Mouse (Mus musculus) WW6 (cell line): ENCODE data around the gene Gsg1l2.
A peak's percentile ranks its signal among the peaks of the same experiment; 100 is the strongest.

ENCODE experiments used
- DNase-seq: peaks from one replicate; pipeline ENCODE4 v3.0.0-alpha.2; 2013; ENCODE audit warnings: low read depth, low spot score

Gsg1l2 gene

GRCm38 (mm10) chr11:67774379-67774778, at the start of gene Gsg1l2:
TSS of gene Gsg1l2 (plus strand) at chr11:67774608.
- no peak for DNase-seq

DNA sequence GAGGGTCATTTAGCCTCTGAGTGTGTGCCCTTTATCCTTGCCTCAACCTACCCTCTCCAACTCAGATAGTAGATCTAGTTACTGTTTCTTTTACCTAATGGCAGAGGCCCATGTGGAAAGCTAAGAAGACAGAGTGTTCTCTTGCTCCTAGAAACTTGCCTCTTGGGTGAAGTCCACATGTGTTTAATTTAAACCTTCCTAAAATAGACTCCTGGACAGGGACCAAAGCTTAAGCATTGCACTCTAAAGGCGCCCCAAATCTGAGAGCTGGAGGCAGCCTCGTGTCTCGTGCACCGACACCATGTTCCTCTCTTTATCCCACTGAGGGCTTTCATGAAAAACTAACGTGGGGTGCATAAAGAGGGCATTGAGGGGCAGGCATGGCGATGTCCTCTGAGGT, 47.3 kb upstream of the Gsg1l2 start:
- DNase-seq, result no peak

GRCm38 (mm10) chr11:67728726-67729125, 45.7 kb upstream of the Gsg1l2 start:
- DNase-seq, result no peak

GRCm38 (mm10) chr11:67731056-67731455, 43.4 kb upstream of the Gsg1l2 start:
- DNase-seq, result no peak

DNA sequence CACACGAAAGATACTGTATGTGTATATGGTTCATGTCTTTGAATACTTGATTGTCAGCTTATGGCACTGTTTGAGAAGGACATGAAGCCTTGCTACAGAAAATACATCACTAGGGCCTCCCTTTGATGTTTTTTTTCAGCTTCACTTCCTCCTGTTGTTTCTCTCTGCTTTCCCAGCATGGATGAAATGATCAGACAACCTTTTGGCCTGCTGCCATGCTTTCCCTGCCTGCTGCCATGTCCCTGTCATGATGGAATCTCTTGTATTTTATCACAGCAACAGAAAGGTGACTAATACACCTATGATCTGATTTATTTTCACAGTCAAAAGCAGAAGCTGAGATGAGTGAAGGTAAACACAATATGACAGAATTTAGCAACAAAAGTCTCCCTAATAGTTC, 40.7 kb upstream of the Gsg1l2 start:
- DNase-seq, result no peak

- DNase-seq, result no peak
Measured at GRCm38 (mm10) chr11:67734597-67734996, 39.8 kb upstream of the Gsg1l2 start.

DNA sequence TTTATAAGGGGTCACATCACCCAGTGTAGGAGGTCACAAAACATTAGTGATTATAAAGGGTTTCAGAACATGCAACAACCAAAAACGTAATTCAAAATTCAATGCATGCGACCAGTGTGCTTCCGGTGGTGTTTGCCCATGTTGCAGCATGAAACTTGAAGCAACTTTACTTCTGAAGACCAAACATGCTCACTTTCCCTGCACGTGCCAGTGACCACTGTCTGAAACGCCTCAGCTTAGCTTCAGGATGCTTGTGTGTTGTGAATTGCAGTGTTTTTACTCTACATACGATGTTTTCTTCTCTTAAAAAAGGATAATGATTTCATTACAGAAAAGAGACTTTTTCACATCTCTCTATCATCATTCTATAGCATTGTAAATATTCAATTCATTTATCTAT, 36.1 kb upstream of the Gsg1l2 start:
- DNase-seq, result no peak

GRCm38 (mm10) chr11:67738846-67739490, 35.4 kb upstream of the Gsg1l2 start:
- DNase-seq, result no peak

DNA sequence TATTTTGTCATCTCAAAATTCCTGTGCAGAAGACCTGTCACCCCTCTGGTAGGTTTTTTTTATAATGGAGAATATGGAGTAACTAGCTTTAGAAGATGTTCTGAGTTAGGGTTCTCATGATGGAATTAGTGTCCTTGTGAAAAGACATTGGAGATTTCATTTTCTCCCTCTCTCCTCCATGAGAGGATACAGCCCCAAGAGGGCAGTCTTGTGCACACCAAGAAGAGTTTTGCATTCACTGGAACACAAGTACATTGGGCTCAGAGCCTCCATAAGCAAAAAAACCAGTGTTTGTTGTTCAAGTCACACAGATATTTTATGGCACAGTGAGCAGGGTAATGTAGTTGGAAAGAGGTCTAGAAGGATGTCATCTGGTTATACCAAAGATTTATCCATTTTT, 32.8 kb upstream of the Gsg1l2 start:
- no peak for DNase-seq

GRCm38 (mm10) chr11:67756287-67756686, 18.1 kb upstream of the Gsg1l2 start:
- no peak for DNase-seq

DNA sequence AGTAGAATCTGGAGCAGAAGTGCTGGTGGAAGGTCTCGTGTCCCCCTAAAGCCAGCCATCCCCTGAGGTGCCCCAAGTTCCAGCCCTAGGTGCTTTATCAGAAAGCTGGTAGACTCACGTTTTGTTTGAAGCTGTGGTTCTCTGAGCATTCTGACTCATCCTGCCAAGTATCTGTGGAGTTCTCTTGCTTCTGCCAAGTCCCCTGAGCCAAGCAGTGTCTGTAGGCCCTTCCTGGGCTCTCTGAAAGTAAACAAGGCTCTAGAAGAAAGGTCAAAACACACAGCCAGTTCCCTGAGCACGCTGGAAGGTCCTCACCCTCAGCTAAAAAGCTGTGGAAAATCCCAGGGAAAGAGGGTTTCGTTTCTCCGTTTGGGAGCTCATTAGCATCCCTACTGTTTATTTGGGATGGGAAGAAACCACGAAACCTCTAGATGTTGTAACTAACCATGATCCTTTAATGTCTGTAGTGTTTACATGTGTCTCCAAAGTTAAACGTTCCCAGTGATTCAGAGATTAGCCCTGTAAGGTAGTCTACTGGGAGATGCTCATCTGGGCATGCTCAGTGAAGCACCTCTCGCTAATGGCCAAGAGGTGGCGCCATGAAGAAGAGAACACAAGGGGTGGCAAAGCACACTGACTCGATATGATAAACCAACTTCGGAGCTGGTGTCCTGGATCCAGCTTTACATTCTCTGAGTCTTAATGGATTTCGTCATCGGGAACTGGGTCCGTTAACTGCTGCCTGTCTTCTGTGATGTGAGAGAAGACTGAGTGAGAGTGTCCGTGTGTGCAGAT, 16.8 kb upstream of the Gsg1l2 start:
- peak; percentile 20 for DNase-seq

DNA sequence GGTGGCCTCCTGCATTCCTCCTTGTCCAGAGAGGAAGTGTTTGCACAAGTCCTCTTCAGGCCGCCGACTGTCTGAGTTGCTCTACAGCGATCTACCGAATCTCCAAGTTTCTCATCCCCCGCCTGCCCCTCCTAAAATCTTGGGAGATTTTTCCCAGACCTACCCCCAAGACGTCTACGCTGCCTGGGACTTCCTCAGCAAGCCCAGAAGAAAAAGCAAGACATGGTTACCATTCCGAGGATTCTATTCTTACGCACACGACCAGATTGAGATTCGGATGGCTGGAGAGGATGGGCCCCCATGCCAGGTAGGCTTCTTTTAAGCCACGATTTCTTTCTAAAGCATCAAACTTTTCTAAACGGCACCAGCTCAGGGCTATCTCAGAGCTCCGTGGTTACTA, 3.4 kb upstream of the Gsg1l2 start, which contains the start of gene Glp2r:
TSS of gene Glp2r (minus strand) at position 101 of the 400 bp plus-strand sequence.
- no peak for DNase-seq

GRCm38 (mm10) chr11:67771691-67772090, 2.7 kb upstream of the Gsg1l2 start:
- no peak for DNase-seq

DNA sequence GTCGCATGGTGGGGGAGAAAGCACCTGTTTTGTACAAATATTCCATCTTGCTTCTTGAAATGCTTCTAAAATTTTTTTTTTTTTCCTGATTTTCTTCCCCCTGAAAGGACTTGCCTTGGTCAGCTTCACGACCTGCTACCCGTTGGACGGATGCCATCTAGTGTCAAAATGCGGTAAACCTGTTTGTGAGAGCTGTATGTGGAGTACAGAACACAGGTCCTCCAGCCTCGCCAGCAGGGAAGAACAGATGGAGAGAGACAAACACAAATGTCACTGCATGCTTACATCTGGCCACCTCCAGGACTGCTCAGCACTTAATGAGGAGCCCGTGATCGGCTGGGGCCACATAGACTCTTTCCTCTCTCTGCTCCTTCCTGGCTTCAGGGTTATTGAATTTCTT, 1.8 kb upstream of the Gsg1l2 start:
- peak; percentile 26 for DNase-seq

DNA sequence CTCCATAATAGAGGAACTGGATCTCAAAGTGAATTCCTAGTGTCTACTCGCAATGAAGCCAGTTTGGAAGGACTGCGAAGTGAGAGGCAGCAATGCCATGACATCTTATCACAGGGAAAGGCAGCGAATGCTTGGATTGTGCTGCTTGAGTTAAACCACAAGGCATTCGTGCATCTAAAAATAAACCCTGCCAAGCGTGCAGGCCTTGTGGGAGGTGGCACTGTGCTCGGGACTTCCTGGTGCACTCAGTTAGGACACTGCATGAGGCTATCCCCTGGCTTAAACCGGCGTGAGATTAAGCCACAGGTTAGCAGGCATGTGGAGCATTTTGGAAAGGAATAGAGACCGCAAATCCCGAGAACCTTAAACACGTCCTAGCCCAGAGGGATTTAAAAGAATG, 15.8 kb downstream of the Gsg1l2 start:
- no peak for DNase-seq

DNA sequence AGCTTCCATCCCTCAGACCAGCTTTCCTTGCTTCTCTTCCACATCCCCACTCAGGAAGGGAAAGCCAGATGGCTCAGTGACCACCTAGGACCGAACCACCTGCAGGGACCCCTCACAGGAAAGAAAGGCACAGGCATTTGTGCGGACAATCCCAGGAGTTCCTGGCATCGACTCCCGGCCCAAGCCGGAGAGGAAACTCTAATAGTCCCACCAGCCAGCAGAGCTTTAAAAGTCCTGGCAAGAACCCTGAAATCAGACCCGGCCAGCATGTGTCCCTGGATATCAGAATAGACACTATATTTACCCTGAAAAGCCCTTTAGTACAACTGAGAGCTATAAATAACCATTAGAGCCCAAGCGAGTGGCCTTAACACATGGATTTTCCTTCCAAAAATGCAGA, 23.5 kb downstream of the Gsg1l2 start, which contains the start of gene Dhrs7c:
TSS of gene Dhrs7c (plus strand) at position 257 of the 400 bp plus-strand sequence.
- no peak for DNase-seq

- no peak for DNase-seq
Measured at GRCm38 (mm10) chr11:67800130-67800723, 25.8 kb downstream of the Gsg1l2 start.

DNA sequence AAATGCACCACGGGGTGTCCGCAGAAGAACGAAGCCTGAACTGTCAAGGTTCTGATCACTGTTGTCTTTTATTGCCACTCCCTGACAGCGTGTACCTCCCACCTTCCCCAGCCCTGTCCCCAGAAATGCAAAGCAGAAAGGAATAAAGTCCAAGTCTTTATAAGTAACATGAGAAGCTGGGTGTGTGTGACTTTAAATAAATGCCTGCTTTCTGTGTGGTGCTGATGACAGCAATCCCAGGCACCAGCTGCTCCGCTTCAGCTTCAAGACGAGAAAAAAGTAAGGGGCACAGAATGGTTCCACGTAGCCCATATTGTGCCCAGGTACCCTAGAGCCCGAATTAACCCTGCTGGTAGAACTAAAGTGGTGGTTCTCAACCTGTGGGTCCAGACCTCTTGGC, 26.8 kb downstream of the Gsg1l2 start:
- no peak for DNase-seq

DNA sequence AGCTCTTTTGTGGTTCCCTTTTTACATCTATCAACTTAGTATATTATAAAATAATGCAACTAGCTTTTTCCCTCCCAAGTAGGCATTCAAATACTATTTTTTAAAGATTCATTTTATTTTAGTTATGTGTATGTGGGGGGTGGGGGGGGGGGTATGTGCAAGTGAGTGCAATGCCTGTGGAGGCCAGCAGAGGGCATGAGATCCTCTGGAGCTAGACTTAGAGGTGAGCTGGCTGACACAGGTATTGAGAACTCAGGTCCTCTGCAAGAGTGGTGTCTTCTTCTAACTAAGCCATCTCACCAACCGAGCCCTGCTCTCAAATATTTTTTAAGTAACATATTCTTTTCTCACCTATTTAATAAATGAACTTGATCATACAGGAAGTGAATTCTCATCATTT, 31.1 kb downstream of the Gsg1l2 start:
- no peak for DNase-seq

DNA sequence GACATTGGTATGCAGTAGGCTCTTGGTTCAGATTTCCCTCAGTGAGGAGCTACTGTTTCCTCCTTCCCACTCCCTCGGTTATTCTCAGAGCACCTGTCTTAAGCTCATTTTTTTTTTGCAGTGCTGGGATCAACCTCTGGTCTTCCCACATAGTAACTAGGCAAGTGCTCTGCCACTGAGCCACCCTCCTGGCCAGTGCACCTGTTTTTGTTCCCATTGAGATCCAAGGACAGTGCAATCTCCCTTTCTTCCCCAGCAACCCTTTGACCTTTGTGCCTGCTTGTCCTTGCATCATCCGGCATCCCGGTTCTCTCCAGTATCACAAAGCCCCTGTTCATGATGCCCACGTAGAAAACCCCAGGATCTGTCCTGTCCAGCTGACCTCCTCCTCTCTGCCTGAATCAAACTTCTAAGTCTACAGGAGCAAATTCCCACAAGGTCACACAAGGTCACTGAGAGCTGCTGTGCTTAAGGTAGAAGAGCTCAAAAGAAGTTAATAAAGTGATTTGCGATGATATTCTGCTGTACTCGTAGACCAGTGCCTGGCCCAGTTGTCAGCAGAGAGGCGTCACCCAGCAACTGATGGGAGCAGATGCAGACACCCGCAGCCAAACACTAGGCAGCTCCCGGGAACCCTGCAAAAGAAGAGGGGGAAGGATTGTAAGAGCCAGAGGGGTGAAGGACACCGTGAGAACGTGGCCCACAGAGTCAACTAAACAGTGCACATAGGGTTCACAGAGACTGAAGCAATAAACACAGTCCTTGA, 32.6 kb downstream of the Gsg1l2 start:
- no peak for DNase-seq

DNA sequence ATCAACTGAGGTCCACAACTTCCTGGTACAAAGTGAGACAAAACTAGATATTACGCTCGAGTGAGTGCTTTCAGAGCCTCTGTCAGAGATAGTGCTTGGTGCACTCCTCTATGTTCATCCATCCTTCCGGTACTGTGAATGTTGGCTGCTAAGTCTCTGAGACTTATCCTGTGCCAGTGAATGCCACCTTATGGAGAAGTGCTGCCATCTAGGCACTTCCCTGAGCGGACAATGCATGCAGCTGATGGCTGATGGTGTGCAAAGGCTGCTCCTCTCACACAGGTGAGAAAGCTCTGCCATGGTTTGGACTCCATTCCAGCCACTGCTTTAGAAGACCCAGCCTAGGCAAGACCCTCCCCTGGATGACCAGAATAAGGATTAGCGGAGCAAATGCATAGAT, 33.6 kb downstream of the Gsg1l2 start:
- no peak for DNase-seq

DNA sequence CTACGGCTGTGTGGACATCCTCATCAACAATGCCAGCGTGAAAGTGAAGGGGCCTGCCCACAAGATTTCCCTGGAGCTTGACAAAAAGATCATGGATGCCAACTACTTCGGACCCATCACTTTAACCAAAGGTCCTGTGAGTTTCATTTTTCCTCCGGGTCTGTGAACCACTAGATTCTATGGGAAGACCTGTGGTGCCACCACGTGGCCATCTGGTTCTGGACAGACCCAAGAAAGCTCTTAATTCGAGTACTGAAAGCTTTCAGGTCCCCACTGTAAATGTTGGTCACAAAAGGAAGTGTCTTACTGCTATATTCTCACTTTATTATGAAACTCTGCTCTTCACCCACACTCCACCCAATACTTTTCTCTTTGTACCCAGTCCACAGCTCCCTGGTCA, 37.1 kb downstream of the Gsg1l2 start:
- no peak for DNase-seq
